Mouse (Mus musculus): ENCODE measurements at regions not wholly inside any gene's neighbourhood (a gene's known extent, or its start where the extent isn't known, plus 50 kb on each side); places are given as distances from the start of the nearest gene placed in this dataset.
"Not testable (repeated sequence)": the region's sequence is repeated elsewhere in the genome, so short reads cannot be mapped to it uniquely, and the experiment has no call there.

DNA sequence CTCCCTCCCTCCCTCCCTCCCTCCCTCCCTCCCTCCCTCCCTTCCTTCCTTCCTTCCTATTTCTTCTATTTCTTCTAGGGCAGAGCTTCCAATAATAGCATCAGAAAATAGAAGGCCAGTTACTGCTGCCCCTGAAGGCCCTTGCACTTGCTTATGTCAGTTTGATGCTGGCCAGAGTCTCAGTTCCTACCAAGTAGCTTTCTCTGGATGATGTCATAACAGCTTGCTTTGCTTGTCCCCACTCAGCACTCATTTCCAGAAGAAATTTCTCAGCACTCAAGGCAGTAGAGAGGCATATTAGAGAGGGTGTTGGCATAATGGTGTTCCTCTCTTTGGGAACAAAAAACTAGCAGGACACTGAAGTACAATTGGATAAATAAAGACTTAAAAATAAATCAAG is 811.6 kb upstream of the 4930444P10Rik start:
- no peak for DNase-seq (ENCODE audit: extremely low read depth, insufficient read length, low spot score)

DNA sequence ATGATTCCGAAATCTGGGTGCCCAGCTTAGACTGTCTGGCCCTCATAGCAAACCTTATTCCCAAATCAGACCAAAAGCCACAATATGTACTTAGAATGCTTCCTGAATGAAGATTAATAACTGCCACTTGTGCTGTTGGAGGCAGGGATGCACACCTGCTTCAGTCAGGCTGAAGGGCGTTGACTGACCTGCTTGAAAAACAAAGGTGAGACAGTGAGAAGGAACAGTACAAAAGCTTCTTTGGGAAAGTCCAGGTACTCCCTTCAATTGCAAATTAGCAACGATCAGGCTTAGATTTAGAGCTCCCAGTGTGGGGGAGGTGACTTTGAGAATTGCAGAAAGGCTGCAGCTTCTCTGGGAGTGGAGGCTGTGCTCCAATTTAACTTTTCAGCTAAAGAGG is 775.3 kb upstream of the 4930444P10Rik start:
- DNase-seq (ENCODE audit: extremely low read depth, insufficient read length, low spot score), result not testable (repeated sequence)

DNA sequence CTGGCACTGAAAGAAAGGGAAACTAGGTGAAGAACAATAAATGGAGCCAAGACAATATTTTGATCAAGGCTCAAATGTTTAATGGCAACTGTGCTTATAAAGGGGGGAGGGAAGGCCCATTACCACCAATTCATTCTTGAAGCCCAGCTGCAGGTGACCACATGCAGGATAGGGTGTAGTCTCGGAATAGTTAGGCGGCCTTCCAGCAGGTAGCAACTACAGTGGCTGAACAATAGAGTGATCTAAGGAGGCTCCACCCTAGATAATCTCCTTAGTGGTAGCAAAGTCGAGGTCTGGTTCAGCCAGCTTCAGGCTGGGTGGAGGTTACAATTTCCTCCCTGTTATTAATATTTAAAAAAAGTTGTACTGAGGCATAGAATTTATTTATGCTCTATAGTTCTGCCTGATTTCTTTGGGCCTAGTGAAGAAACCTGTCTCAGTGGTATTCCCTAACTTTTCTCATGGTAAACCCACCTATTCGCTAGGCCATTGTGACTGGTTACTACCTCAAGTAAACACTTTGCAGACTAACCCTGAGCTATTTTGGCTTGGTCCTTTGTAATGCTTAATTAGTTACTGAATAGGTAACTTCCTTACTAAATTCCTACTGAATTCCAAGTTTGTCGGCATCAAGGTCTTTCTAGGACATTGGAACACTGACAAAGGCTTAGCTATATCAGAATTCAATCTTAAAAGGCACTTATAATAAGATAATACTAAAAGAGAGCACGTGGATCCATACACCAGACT is 774.1 kb upstream of the 4930444P10Rik start:
- DNase-seq (ENCODE audit: extremely low read depth, insufficient read length, low spot score), result not testable (repeated sequence)

DNA sequence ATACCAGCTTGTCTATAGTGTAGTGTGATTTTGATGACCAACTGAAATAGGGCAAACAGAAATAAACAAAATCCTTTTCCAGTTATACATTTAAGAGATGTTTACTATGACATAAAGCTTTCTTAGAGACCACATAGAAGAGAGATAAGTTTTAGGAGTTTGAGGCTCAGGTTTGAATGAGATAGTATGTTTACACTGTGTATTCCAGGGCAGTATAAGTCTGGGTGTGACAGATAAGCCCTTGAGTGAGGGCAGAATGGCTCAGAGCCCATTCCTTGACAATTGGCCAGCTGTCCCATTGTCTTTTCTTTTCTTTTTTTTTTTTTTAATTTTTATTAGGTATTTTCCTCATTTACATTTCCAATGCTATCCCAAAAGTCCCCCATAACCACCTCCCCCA is 744.0 kb upstream of the 4930444P10Rik start:
- no peak for DNase-seq (ENCODE audit: extremely low read depth, insufficient read length, low spot score)

GRCm38 (mm10) chr1:16824709-16825108 is 731.6 kb upstream of the 4930444P10Rik start:
- not testable (repeated sequence) for DNase-seq (ENCODE audit: extremely low read depth, insufficient read length, low spot score)

GRCm38 (mm10) chr1:16824057-16824456 is 730.9 kb upstream of the 4930444P10Rik start:
- DNase-seq (ENCODE audit: extremely low read depth, insufficient read length, low spot score), result no peak

GRCm38 (mm10) chr1:16821186-16821585 is 728.1 kb upstream of the 4930444P10Rik start:
- DNase-seq (ENCODE audit: extremely low read depth, insufficient read length, low spot score), result no peak

DNA sequence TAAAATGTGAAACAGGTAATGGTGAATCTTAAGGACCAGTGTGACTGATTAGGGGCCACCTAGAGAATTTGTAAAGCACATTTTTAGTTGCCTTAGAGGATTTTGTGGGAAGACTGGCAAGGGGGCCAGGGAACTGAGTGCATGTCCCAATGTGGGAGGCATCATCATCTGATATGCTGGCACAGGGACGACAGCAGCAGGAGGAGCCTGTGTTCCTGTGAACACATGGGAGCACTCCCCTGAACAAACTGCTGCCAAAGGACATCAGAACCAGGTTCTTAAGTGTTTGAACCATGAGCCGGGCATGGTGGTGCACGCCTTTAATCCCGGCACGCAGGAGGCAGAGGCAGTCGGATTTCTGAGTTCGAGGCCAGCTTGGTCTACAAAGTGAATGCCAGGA is 723.4 kb upstream of the 4930444P10Rik start:
- no peak for DNase-seq (ENCODE audit: extremely low read depth, insufficient read length, low spot score)

DNA sequence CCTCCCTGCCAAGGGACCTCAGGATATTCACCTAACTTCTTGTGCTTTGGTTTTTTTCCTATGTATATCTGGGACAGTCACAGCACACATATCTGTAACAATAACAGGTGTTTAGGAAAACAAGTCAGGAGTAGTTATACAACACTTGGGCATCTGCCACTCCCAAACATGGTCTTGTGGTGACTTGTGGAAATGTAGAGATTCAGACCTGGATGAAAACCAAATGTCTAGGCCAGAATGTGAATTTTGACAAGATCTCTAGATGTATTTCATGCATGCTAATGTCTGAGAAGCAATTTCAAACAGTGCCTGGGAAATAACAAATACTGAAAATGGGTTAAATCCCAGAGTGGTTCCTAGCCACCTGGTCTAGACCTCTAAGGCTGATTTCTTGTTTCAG is 722.6 kb upstream of the 4930444P10Rik start:
- no peak for DNase-seq (ENCODE audit: extremely low read depth, insufficient read length, low spot score)

- no peak for DNase-seq (ENCODE audit: extremely low read depth, insufficient read length, low spot score)
These were observed 716.4 kb upstream of the 4930444P10Rik start for GRCm38 (mm10) chr1:16809370-16810150.

- peak; percentile 38 for DNase-seq (ENCODE audit: extremely low read depth, insufficient read length, low spot score)
These were observed 705.2 kb upstream of the 4930444P10Rik start for GRCm38 (mm10) chr1:16798292-16798691.

DNA sequence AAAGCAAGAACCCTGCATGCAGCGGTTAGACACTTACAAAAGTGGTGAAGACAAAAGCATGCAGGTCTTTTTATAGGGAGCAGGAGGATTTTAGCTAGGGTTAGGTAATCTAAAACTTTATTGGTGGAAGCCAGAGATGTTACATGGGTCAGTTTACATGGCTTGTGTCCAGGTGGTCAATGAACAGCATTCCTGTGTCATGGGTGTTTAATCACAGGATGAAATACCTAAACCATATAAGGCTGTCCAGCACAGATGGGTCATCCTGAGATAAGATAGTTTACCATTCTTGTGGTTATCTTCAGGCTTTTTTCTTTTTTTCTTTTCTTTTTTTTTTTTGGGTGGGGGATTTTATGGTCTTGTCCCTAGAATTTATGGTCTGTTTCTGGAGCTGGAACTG is 703.3 kb upstream of the 4930444P10Rik start:
- DNase-seq (ENCODE audit: extremely low read depth, insufficient read length, low spot score), result no peak

DNA sequence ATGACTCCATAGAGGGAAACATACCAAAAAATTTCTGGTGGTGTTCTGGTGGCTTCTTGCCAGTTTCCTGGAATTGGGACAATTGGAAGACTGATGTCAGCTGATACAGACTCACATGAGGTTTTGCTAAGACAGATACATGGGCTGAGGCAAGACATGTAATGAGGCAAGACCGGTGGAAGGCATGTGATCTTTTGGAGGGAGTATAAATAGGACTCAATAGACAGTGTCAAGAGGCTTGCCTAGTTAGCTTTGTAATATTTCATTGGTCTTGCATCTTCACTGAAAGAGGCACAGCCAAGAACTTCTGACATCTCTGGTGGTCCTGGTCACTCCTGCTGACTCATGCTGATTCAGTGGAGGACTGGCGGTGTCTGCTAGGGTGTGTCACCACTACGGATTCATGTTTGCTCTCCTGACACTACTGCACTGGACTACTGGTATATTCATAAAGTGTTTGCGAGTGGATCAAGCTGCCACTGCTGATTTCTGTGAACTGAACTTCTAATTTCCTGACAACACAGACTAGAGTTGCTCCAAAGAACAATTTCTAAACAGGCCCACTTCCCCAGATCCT is 697.7 kb upstream of the 4930444P10Rik start:
- DNase-seq (ENCODE audit: extremely low read depth, insufficient read length, low spot score), result peak; percentile 33

- no peak for DNase-seq (ENCODE audit: extremely low read depth, insufficient read length, low spot score)
These were observed 686.7 kb upstream of the 4930444P10Rik start for GRCm38 (mm10) chr1:16779791-16780190.

GRCm38 (mm10) chr1:16760951-16761350 is 667.8 kb upstream of the 4930444P10Rik start:
- DNase-seq (ENCODE audit: extremely low read depth, insufficient read length, low spot score), result no peak

Measured in 3134 (cell line).